Mouse (Mus musculus): ENCODE measurements around the gene Itpr1.

GRCm38 (mm10) chr6:108510101-108510500, 297.2 kb downstream of the Itpr1 start:
- no peak for TF ChIP-seq TAL1 (IDR thresholded peaks at IDR 0.05; ENCODE audit: low read length)
- TF ChIP-seq GATA1 (IDR thresholded peaks at IDR 0.05; ENCODE audit: low read length) = no peak

Measured in erythroblast, embryonic 14.5 days (primary cell).